Mouse (Mus musculus) C2C12 (cell line): ENCODE results near the gene Dhh. TPM values are rescaled to one million over a fixed set of nuclear protein-coding genes. Genes with fewer than 3 reads are reported as not detected.
A peak's percentile ranks its signal among the peaks of the same experiment; 100 is the strongest.

Experiments
- H3K27me3 ChIP-seq: one replicate; pipeline ENCODE4 v1.6.1; 2011; ENCODE audit not compliant: control insufficient read depth, insufficient read depth, insufficient read length
- H3K36me3 ChIP-seq: one replicate; pipeline ENCODE4 v1.6.1; 2011; ENCODE audit not compliant: control insufficient read depth, insufficient read depth
- H3K4me3 ChIP-seq: one replicate; pipeline ENCODE4 v1.5.1; 2011; ENCODE audit warnings: mild to moderate bottlenecking, control low read depth; ENCODE audit not compliant: poor library complexity, insufficient read depth, severe bottlenecking
- H3K79me2 ChIP-seq: one replicate; pipeline ENCODE4 v1.6.1; 2011; ENCODE audit not compliant: control insufficient read depth, insufficient read depth
- H3K79me3 ChIP-seq: one replicate; pipeline ENCODE4 v1.6.1; 2011; ENCODE audit warnings: low read depth, control low read depth
- H3ac ChIP-seq: one replicate; pipeline ENCODE3; 2011; ENCODE audit warnings: low read depth; ENCODE audit not compliant: control insufficient read depth, insufficient read length
- CEBPB ChIP-seq: IDR thresholded peaks from one replicate; pipeline ENCODE4 v1.6.1; 2011; ENCODE audit warnings: low read depth, mild to moderate bottlenecking, control low read depth, moderate library complexity
- CTCF ChIP-seq: IDR thresholded peaks from one replicate; pipeline ENCODE4 v1.5.1; 2011; ENCODE audit not compliant: control insufficient read depth, insufficient read depth, insufficient read length
- FOSL1 ChIP-seq: IDR thresholded peaks from one replicate; pipeline ENCODE4 v1.8.0; 2011; ENCODE audit warnings: mild to moderate bottlenecking, low read length; ENCODE audit not compliant: poor library complexity, insufficient read depth, severe bottlenecking
- MAX ChIP-seq: IDR thresholded peaks from one replicate; pipeline ENCODE4 v1.6.1; 2011; ENCODE audit warnings: mild to moderate bottlenecking, control low read depth
- MYOD1 ChIP-seq: IDR thresholded peaks from one replicate; pipeline ENCODE4 v1.6.1; 2011; ENCODE audit warnings: low read depth; ENCODE audit not compliant: control insufficient read depth, insufficient read length
- MYOG ChIP-seq: IDR thresholded peaks from one replicate; pipeline ENCODE4 v1.6.1; 2011; ENCODE audit not compliant: control insufficient read depth, insufficient read length; ENCODE audit errors: extremely low read depth
- USF1 ChIP-seq: IDR thresholded peaks from one replicate; pipeline ENCODE4 v1.6.1; 2011; ENCODE audit warnings: low read depth, mild to moderate bottlenecking, control low read depth, moderate library complexity
- polyA plus RNA-seq: library from polyadenylated mRNA; unstranded; fragments of >200 nt; fragmentation: generic; extraction: Trizol; gene quantifications from one replicate; pipeline ENCODE4 v1.2.1, GENCODE M21; 2012; ENCODE audit warnings: missing spikeins

The Dhh gene
- polyA plus RNA-seq, 1 experiment, result 0.16 TPM

DNA sequence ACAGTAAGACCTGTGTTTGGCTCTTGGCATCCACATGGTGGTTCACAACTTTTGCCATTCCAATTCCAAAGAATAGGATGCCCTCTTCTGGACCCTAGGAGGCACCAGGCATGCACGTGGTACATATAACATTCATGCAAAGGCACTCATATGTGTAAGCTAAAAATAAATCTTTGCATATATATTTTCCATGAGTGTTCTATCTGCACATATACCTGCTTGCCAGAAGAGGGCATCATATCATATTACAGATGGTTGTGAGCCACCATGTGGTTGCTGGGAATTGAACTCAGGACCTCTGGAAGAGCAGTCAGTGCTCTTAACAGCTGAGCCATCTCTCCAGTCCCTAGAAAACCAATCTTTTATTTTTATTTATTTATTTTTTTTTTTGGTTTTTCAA lies 3.2 kb upstream of the Dhh start:
- H3K79me2 ChIP-seq, result no peaks in the 10 kb centered on the region
- H3K4me3 ChIP-seq, result no peak overlapping the region
- H3K27me3 ChIP-seq, result peaks cover 11% of the 10 kb centered on the region
- H3ac ChIP-seq, result no peak overlapping the region
- no peaks in the 10 kb centered on the region for H3K79me3 ChIP-seq
- H3K36me3 ChIP-seq, result no peaks in the 10 kb centered on the region
- TF ChIP-seq CTCF, result no peak
- no peak for TF ChIP-seq FOSL1
- no peak for TF ChIP-seq MAX
- no peak for TF ChIP-seq MYOG
- no peak for TF ChIP-seq USF1
- no peak for TF ChIP-seq CEBPB
- no peak for TF ChIP-seq MYOD1

GRCm38 (mm10) chr15:98897495-98897894 lies 845 bp downstream of the Dhh start:
- TF ChIP-seq MYOG, result no peak
- TF ChIP-seq CTCF, result no peak
- TF ChIP-seq MAX, result no peak
- TF ChIP-seq FOSL1, result no peak
- TF ChIP-seq CEBPB, result no peak
- no peak for TF ChIP-seq MYOD1
- no peak for TF ChIP-seq USF1
- Histone ChIP-seq H3K36me3 (no peaks in the 10 kb centered on the region), H3K79me2 (no peaks in the 10 kb centered on the region), H3K79me3 (no peaks in the 10 kb centered on the region), H3ac (no peak overlapping the region), H3K4me3 (no peak overlapping the region), H3K27me3 (peaks cover 15% of the 10 kb centered on the region)

DNA sequence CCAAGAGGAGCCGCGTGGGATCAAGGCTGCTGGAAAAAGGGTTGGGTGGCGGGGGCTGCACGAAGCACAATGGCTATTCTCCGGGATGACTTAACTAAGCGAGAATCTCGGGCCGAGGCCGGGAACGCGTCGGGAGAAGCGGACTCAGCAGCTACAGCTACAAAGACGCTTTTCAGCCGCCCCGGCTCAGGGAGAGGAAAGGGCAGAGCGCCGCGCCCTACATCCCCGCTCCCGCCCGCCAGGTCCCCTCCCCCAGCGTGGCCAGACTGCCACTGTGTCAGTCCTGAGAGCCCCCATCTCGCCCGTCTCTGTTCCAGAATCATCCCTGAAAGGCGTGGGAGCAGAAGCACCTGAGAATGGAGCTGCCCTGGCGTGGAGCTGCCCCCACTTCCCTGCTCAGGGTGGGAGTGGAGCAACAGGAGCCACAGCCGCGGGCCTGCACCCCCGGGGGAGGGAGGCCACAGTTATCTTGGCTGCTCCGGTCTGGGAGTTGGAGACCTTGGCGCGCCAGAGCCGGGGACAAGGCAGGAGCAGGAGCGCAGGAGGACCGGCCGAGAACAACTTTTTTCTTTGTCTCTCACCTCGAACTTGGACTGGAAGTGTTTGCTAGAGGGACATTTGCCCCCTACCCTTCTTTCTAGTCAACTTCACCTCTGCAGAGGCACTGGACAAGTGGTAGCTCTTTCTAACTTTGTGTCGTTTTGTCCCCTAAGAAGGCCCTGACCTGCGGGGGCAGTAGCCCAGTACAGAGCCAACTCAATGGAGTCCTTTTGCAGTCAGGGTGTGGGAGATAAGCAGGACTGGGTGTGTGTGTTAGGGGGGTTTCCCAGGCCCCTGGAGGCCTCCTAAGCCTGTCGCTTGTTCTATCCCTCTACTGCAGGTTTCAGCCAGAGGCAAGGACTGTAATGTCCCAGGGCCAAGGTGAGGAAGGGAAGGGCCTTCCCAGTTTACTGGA lies 2.4 kb downstream of the Dhh start:
- peaks cover 15% of the 10 kb centered on the region for H3K27me3 ChIP-seq
- H3K79me3 ChIP-seq, result no peaks in the 10 kb centered on the region
- H3ac ChIP-seq, result no peak overlapping the region
- H3K79me2 ChIP-seq, result no peaks in the 10 kb centered on the region
- no peak for TF ChIP-seq MYOD1
- no peak for TF ChIP-seq MYOG
- no peak for TF ChIP-seq FOSL1
- no peak for TF ChIP-seq CEBPB
- TF ChIP-seq CTCF, result no peak
- no peak for TF ChIP-seq USF1
- no peak for TF ChIP-seq MAX
- H3K4me3 ChIP-seq, result no peak overlapping the region
- no peaks in the 10 kb centered on the region for H3K36me3 ChIP-seq

DNA sequence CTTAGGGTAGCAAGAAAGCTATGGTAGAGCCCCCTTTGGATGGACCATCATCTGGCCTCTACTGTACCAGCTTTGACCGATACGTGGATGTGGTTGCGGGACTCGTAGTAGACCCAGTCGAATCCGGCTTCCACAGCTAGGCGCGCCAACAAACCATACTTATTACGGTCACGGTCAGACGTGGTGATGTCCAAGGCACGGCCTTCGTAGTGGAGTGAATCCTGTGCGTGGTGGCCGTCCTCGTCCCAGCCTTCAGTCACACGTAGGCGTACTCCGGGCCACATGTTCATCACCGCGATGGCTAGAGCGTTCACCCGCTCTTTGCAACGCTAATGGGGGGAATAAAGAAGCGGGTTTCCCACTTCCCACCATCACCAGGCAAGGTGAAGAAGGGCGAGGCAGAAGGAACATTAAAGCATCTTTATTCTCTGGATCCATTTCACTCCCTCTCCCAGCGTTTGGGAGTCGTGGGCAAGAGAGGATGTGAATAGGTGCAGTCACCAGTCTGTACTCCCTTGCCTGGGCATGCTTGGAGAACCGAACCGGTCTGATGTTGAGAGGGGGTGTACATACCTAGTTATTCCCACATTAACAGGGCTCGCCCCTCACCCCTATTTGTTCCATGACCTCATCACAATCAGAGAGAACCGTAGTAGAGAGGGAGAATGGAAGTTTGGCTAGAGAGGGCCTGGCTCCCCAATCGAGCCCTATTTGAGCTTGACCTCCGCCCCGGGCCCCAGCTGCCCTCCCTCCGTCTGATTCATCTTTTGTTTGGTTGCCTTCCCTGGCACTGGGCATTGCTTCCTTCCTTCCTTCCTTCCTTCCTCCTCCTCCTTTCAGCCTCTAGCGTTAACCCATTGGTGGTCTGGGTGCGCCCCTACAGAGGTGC lies 3.4 kb downstream of the Dhh start:
- TF ChIP-seq CTCF (no peak), USF1 (no peak), CEBPB (no peak)
- no peaks in the 10 kb centered on the region for H3K79me2 ChIP-seq
- H3ac ChIP-seq, result no peak overlapping the region
- no peaks in the 10 kb centered on the region for H3K36me3 ChIP-seq
- no peak overlapping the region for H3K4me3 ChIP-seq
- peaks cover 15% of the 10 kb centered on the region for H3K27me3 ChIP-seq
- H3K79me3 ChIP-seq, result no peaks in the 10 kb centered on the region

- H3K27me3 ChIP-seq, result peaks cover 15% of the 10 kb centered on the region
- no peaks in the 10 kb centered on the region for H3K79me2 ChIP-seq
- peak within 1 kb of the TSS; percentile 3 for H3ac ChIP-seq
- TF ChIP-seq USF1 (no peak), CEBPB (no peak), MYOG (no peak), MAX (no peak), FOSL1 (no peak), CTCF (no peak), MYOD1 (no peak)
- H3K4me3 ChIP-seq, result no peak within 1 kb of the TSS
- no peaks in the 10 kb centered on the region for H3K36me3 ChIP-seq
- H3K79me3 ChIP-seq, result no peaks in the 10 kb centered on the region
These were observed 4.2 kb downstream of the Dhh start, which contains the start of gene Rhebl1 for GRCm38 (mm10) chr15:98893940-98894745. Gene Rhebl1, minus strand, starts transcription at chr15:98894540.
